Mouse (Mus musculus) bone marrow, adult 2 months (tissue): ENCODE results near the gene Cd247.

Experiments
- CTCF ChIP-seq: fragments of 200-500 bp; IDR thresholded peaks from 2 replicates; pipeline ENCODE4 v1.5.1; 2011; ENCODE audit warnings: low read length, control low read depth; ENCODE audit not compliant: control insufficient read depth, insufficient read depth
- POLR2A ChIP-seq: fragments of 200-500 bp; IDR thresholded peaks from 2 replicates; pipeline ENCODE4 v1.6.1; 2011; ENCODE audit warnings: low read depth, mild to moderate bottlenecking, control low read depth, low read length, borderline replicate concordance; ENCODE audit not compliant: control insufficient read depth

GRCm38 (mm10) chr1:165875520-165876284 lies 87.2 kb downstream of the Cd247 start:
- TF ChIP-seq CTCF (no peak), POLR2A (no peak)
